Mouse (Mus musculus) bone marrow, adult 2 months (tissue): Measurements from ENCODE around the gene Efna5.

ENCODE experiments used
- CTCF ChIP-seq: fragments of 200-500 bp; IDR thresholded peaks from 2 replicates; pipeline ENCODE4 v1.5.1; 2011; ENCODE audit warnings: low read length, control low read depth; ENCODE audit not compliant: control insufficient read depth, insufficient read depth
- POLR2A ChIP-seq: fragments of 200-500 bp; IDR thresholded peaks from 2 replicates; pipeline ENCODE4 v1.6.1; 2011; ENCODE audit warnings: low read depth, mild to moderate bottlenecking, control low read depth, low read length, borderline replicate concordance; ENCODE audit not compliant: control insufficient read depth

DNA sequence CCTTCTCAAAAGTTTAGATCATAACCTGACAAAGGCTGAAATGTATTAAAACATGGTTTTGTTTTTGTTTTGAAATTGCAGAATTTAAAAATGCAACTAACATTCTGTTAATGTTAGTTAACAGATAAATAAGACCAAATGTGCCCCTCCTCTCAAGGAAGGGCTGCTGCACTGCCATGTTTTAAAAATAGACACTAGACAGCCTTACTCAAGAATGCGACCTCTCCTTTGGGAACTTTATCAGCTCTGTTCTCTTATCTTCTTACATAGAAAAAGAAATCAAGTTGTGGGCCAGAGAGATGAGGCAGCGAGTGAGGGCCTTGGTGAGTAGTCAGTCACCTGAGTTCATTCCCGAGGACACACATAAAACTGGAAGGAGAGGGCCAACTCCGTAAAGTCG is 158.2 kb downstream of the Efna5 start:
- TF ChIP-seq POLR2A (no peak), CTCF (no peak)
